Mouse (Mus musculus): ENCODE data around the gene Nos2. TPM values are rescaled to one million over a fixed set of nuclear protein-coding genes. Genes with fewer than 3 reads are reported as not detected.

The Nos2 gene
- under 1 TPM; 0.20 to 0.64 TPM for total RNA-seq (2021)
- long read RNA-seq, experiment 1, partial matches to known transcripts, result 0 of 1 reads
- long read RNA-seq, experiment 1, other reads (novel, unspliced or antisense), result 0 of 1 reads
- long read RNA-seq, experiment 2, partial matches to known transcripts, result 0 of 1 reads
- long read RNA-seq, experiment 2, other reads (novel, unspliced or antisense), result 0 of 1 reads

GRCm38 (mm10) chr11:78920411-78920939, at the start of gene Nos2:
Gene Nos2, plus strand, starts transcription at chr11:78920787.
- DNase-seq (ENCODE audit: low spot score in 2 of 2), result no peak
- Histone ChIP-seq H3K27ac (no peak within 1 kb of the TSS), H3K4me3 (no peak within 1 kb of the TSS)
- TF ChIP-seq CTCF (conservative IDR thresholded peaks at IDR 0.05), result no peak

- TF ChIP-seq CTCF (conservative IDR thresholded peaks at IDR 0.05), result no peak
- Histone ChIP-seq H3K27ac (no peak overlapping the region), H3K4me3 (no peak overlapping the region)
- no peak for DNase-seq (ENCODE audit: low spot score in 2 of 2)
Measured at GRCm38 (mm10) chr11:78870891-78871290, 49.7 kb upstream of the Nos2 start.

GRCm38 (mm10) chr11:78872782-78873181, 47.8 kb upstream of the Nos2 start:
- Histone ChIP-seq H3K27ac (no peak overlapping the region), H3K4me3 (no peak overlapping the region)
- no peak for DNase-seq (ENCODE audit: low spot score in 2 of 2)
- TF ChIP-seq CTCF (conservative IDR thresholded peaks at IDR 0.05), result no peak

GRCm38 (mm10) chr11:78879727-78880126, 40.9 kb upstream of the Nos2 start:
- no peak overlapping the region for H3K27ac ChIP-seq
- no peak for DNase-seq (ENCODE audit: low spot score in 2 of 2)
- no peak overlapping the region for H3K4me3 ChIP-seq
- no peak for TF ChIP-seq CTCF (conservative IDR thresholded peaks at IDR 0.05)

- DNase-seq (ENCODE audit: low spot score in 2 of 2), result no peak
- H3K27ac ChIP-seq, result peak overlapping the region; percentile 41; the same call in 1 of the 2 replicates
- no peak overlapping the region for H3K4me3 ChIP-seq
- TF ChIP-seq CTCF (conservative IDR thresholded peaks at IDR 0.05), result no peak
Measured at GRCm38 (mm10) chr11:78886693-78887092, 33.9 kb upstream of the Nos2 start.

GRCm38 (mm10) chr11:78887102-78887971, 33.2 kb upstream of the Nos2 start:
- DNase-seq (ENCODE audit: low spot score in 2 of 2), result peak; percentile 90 to 92
- Histone ChIP-seq H3K4me3 (peak overlapping the region; percentile 18; the same call in 1 of the 2 replicates), H3K27ac (peak overlapping the region; percentile 56; the same call in 1 of the 2 replicates)
- no peak for TF ChIP-seq CTCF (conservative IDR thresholded peaks at IDR 0.05)

GRCm38 (mm10) chr11:78889156-78889555, 31.4 kb upstream of the Nos2 start:
- Histone ChIP-seq H3K4me3 (no peak overlapping the region), H3K27ac (no peak overlapping the region)
- DNase-seq (ENCODE audit: low spot score in 2 of 2), result no peak
- no peak for TF ChIP-seq CTCF (conservative IDR thresholded peaks at IDR 0.05)

- DNase-seq (ENCODE audit: low spot score in 2 of 2), result peak in 1 of 2 experiments; percentile 11
- peak; percentile 86 for TF ChIP-seq CTCF (conservative IDR thresholded peaks at IDR 0.05)
- no peak overlapping the region for H3K4me3 ChIP-seq
- H3K27ac ChIP-seq, result no peak overlapping the region
Measured at GRCm38 (mm10) chr11:78896357-78897123, 24.0 kb upstream of the Nos2 start.

- no peak overlapping the region for H3K27ac ChIP-seq
- DNase-seq (ENCODE audit: low spot score in 2 of 2), result no peak
- no peak overlapping the region for H3K4me3 ChIP-seq
- TF ChIP-seq CTCF (conservative IDR thresholded peaks at IDR 0.05), result no peak
Measured at GRCm38 (mm10) chr11:78915473-78915872, 5.1 kb upstream of the Nos2 start.

- no peak overlapping the region for H3K4me3 ChIP-seq
- DNase-seq (ENCODE audit: low spot score in 2 of 2), result no peak
- no peak overlapping the region for H3K27ac ChIP-seq
- TF ChIP-seq CTCF (conservative IDR thresholded peaks at IDR 0.05), result no peak
Measured at GRCm38 (mm10) chr11:78916410-78916809, 4.2 kb upstream of the Nos2 start.

GRCm38 (mm10) chr11:78919745-78920144, 842 bp upstream of the Nos2 start:
- no peak overlapping the region for H3K4me3 ChIP-seq
- DNase-seq (ENCODE audit: low spot score in 2 of 2), result no peak
- no peak for TF ChIP-seq CTCF (conservative IDR thresholded peaks at IDR 0.05)
- H3K27ac ChIP-seq, result no peak overlapping the region

GRCm38 (mm10) chr11:78922678-78923407, 2.3 kb downstream of the Nos2 start:
- peak; percentile 89 for TF ChIP-seq CTCF (conservative IDR thresholded peaks at IDR 0.05)
- no peak overlapping the region for H3K4me3 ChIP-seq
- DNase-seq (ENCODE audit: low spot score in 2 of 2), result peak; percentile 10 to 12
- no peak overlapping the region for H3K27ac ChIP-seq
